Mouse (Mus musculus) lung, postnatal 0 days (tissue): ENCODE data around the gene Syn3.

Experiments
- CTCF ChIP-seq: IDR thresholded peaks from 2 replicates; pipeline ENCODE4 v1.5.1; 2016; ENCODE audit warnings: antibody characterized with exemption, mild to moderate bottlenecking
- EP300 ChIP-seq: IDR thresholded peaks from 2 replicates; pipeline ENCODE4 v1.6.1; 2016; ENCODE audit warnings: antibody characterized with exemption, mild to moderate bottlenecking, control low read depth

GRCm38 (mm10) chr10:86340991-86341527, 157.6 kb downstream of the Syn3 start:
- TF ChIP-seq CTCF, result no peak
- TF ChIP-seq EP300, result no peak
